11 mouse cellular contexts compared by ENCODE assay signal in genomic region chr3:109467288-109467687, GRCm38 (mm10).
A peak's percentile ranks its signal among the peaks of the same experiment; 100 is the strongest.
DNase-seq lines count a peak whose midpoint lies in the region; ATAC-seq and TF ChIP-seq lines count a peak whose summit lies in the region.
"Had no signal": no experiment of that assay in that cellular context is flagged by ENCODE, and none has a peak within 500 bp of the region (broad histone marks: within the 10 kb centered on the region; RNA-seq: fewer than 3 reads in every experiment).

No protein-coding gene starts in this region.

- H3K36me3 ChIP-seq in liver, adult 2 months (ENCODE audit: control insufficient read depth, insufficient read depth, low read length), result no peaks in the 10 kb centered on the region
- no peaks in the 10 kb centered on the region for H3K36me3 ChIP-seq in liver, embryonic 12.5 days
- no peaks in the 10 kb centered on the region for H3K36me3 ChIP-seq in MEL (ENCODE audit: control insufficient read depth in 1 of 2, insufficient read depth in 2 of 2, low read length in 2 of 2)
- H3K36me3 ChIP-seq: embryonic facial prominence, embryonic 15.5 days; midbrain, embryonic 13.5 days had no signal

- peak; percentile 3 for TF ChIP-seq RAD21 in MEL (IDR thresholded peaks at IDR 0.05; ENCODE audit: low read depth, low read length)

- H3K4me2 ChIP-seq in liver, embryonic 12.5 days, result no peak overlapping the region
- H3K4me2 ChIP-seq: embryonic facial prominence, embryonic 15.5 days; hindbrain, embryonic 14.5 days; midbrain, embryonic 13.5 days had no signal

- DNase-seq in liver, adult 2 months (ENCODE audit: extremely low read depth, low read depth, low spot score), result peak; percentile 10
- no peak for DNase-seq in MEL (ENCODE audit: low read depth, low spot score)
- DNase-seq in layer of hippocampus, adult 9-10 months (ENCODE audit: low spot score), result no peak
- no peak for DNase-seq in layer of hippocampus, postnatal 10 days (ENCODE audit: low spot score in 2 of 2)
- DNase-seq: cerebellum, adult 11-12 months had no signal

- WGBS in liver, adult 2 months, result 68% methylated on average over 4 of the region's 4 CpGs
- WGBS in liver, embryonic 12.5 days (ENCODE audit: insufficient replicate concordance), result 47% methylated on average over 4 of the region's 4 CpGs

- no peaks in the 10 kb centered on the region for H3K79me2 ChIP-seq in liver, adult 2 months (ENCODE audit: control insufficient read depth, insufficient read depth, low read length)
- H3K79me2 ChIP-seq in MEL (ENCODE audit: control insufficient read depth, insufficient read depth, low read length, poor library complexity), result no peaks in the 10 kb centered on the region

- no peak for ATAC-seq in liver, embryonic 12.5 days
- peak; percentile 23; the same call in 1 of the 2 replicates for ATAC-seq in granulocyte monocyte progenitor cell, adult 5-6 weeks (replicated peaks; ENCODE audit: poor library complexity, severe bottlenecking)
- ATAC-seq in megakaryocyte, adult 5-6 weeks (ENCODE audit: poor library complexity, severe bottlenecking), result peak; percentile 19; the same call in 1 of the 2 replicates
- ATAC-seq: midbrain, embryonic 13.5 days had no signal

- H3K4me1 ChIP-seq in liver, adult 2 months (ENCODE audit: control insufficient read depth, insufficient read depth, low read length), result peaks cover 3% of the 10 kb centered on the region; the same call in 1 of the 2 replicates
- H3K4me1 ChIP-seq in liver, embryonic 12.5 days, result no peaks in the 10 kb centered on the region
- H3K4me1 ChIP-seq in MEL (ENCODE audit: control insufficient read depth in 1 of 2, insufficient read depth in 2 of 2, low read length in 2 of 2), result no peaks in the 10 kb centered on the region
- H3K4me1 ChIP-seq: embryonic facial prominence, embryonic 15.5 days; midbrain, embryonic 13.5 days had no signal

- no peaks in the 10 kb centered on the region for H3K27me3 ChIP-seq in liver, adult 2 months (ENCODE audit: control insufficient read depth, insufficient read depth, low read length)
- no peaks in the 10 kb centered on the region for H3K27me3 ChIP-seq in liver, embryonic 12.5 days (replicated peaks)
- no peaks in the 10 kb centered on the region for H3K27me3 ChIP-seq in MEL (ENCODE audit: control insufficient read depth in 1 of 2, insufficient read depth in 2 of 2, low read length in 2 of 2)
- H3K27me3 ChIP-seq: embryonic facial prominence, embryonic 15.5 days; midbrain, embryonic 13.5 days had no signal

- H3K9ac ChIP-seq in liver, adult 2 months (ENCODE audit: low read depth, low read length), result no peak overlapping the region
- H3K9ac ChIP-seq in liver, embryonic 12.5 days, result no peak overlapping the region
- H3K9ac ChIP-seq in MEL (ENCODE audit: control insufficient read depth, low read depth, low read length, poor library complexity, severe bottlenecking), result no peak overlapping the region
- H3K9ac ChIP-seq: embryonic facial prominence, embryonic 15.5 days; hindbrain, embryonic 14.5 days; midbrain, embryonic 13.5 days had no signal

- no peak overlapping the region for H3K4me3 ChIP-seq in liver, adult 2 months (ENCODE audit: insufficient read depth, low read depth, low read length)
- H3K4me3 ChIP-seq in liver, embryonic 12.5 days, result no peak overlapping the region
- no peak overlapping the region for H3K4me3 ChIP-seq in MEL (ENCODE audit: control insufficient read depth in 1 of 2, insufficient read depth in 1 of 2, low read depth in 2 of 2, low read length in 2 of 2)
- H3K4me3 ChIP-seq: embryonic facial prominence, embryonic 15.5 days; midbrain, embryonic 13.5 days had no signal

- no peak for TF ChIP-seq EP300 in MEL (IDR thresholded peaks at IDR 0.05; ENCODE audit: low read depth in 1 of 2, low read length in 2 of 2)

- H3K27ac ChIP-seq in liver, adult 2 months (replicated peaks; ENCODE audit: insufficient read depth, low read depth, low read length), result peak overlapping the region; percentile 17; the same call in 1 of the 2 replicates
- no peak overlapping the region for H3K27ac ChIP-seq in liver, embryonic 12.5 days
- no peak overlapping the region for H3K27ac ChIP-seq in MEL (ENCODE audit: control insufficient read depth, low read depth, low read length)
- H3K27ac ChIP-seq: embryonic facial prominence, embryonic 15.5 days; hindbrain, embryonic 14.5 days; midbrain, embryonic 13.5 days had no signal

- H3K9me3 ChIP-seq in liver, embryonic 12.5 days (replicated peaks), result no peaks in the 10 kb centered on the region
- H3K9me3 ChIP-seq in MEL (replicated peaks; ENCODE audit: insufficient read depth, low read length), result no peaks in the 10 kb centered on the region
- H3K9me3 ChIP-seq: embryonic facial prominence, embryonic 15.5 days had no signal

- TF ChIP-seq CTCF in liver, adult 2 months (IDR thresholded peaks at IDR 0.05; ENCODE audit: low read depth, low read length), result no peak
- no peak; a peak in 1 of 6 replicates for TF ChIP-seq CTCF in MEL (IDR thresholded peaks at IDR 0.05 in 2 of 3, conservative IDR thresholded peaks at IDR 0.05 in 1 of 3; ENCODE audit: control insufficient read depth in 1 of 3, insufficient read depth in 1 of 3, low read depth in 2 of 3, low read length in 3 of 3, poor library complexity in 1 of 3, severe bottlenecking in 1 of 3)

- TF ChIP-seq POLR2A in liver, adult 2 months (IDR thresholded peaks at IDR 0.05; ENCODE audit: extremely low read depth, insufficient read depth, low read length), result no peak
- TF ChIP-seq POLR2A in MEL (IDR thresholded peaks at IDR 0.05; ENCODE audit: control insufficient read depth in 1 of 2, insufficient read depth in 1 of 2, low read depth in 1 of 2, low read length in 2 of 2, poor library complexity in 1 of 2), result no peak

TF ChIP-seq in MEL, 35 proteins besides CTCF, POLR2A, EP300 and RAD21:
- peak; percentile 37 for TF ChIP-seq SMC3 (IDR thresholded peaks at IDR 0.05; ENCODE audit: low read depth, low read length)
- no peak for TF ChIP-seq ZKSCAN1 (IDR thresholded peaks at IDR 0.05; ENCODE audit: low read depth, low read length)
